Mouse (Mus musculus): Measurements from ENCODE around the gene Hes7. TPM values are rescaled to one million over a fixed set of nuclear protein-coding genes. Genes with fewer than 3 reads are reported as not detected.
A peak's percentile ranks its signal among the peaks of the same experiment; 100 is the strongest.

The Hes7 gene
- polyA plus RNA-seq, 1 experiment from 2014 or later: 0.44 TPM

DNA sequence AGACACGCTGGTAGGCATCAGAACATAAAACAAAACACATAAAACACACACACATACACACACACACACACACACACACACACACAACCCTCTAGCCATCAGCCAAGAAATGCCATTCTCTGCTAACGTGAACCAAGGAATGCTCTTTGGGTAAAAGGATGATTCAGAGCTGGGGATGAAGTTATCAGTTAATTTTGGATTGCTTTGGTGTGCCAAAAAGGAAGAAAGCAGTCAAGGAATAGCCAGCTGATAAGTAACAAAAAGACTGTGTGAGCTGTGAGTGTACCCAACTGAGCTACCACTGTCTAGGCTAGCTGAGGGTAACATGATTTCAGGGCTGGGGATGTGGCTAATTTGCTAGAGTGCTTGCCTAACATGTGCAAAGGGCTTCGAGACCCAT lies 6.2 kb upstream of the Hes7 start:
- no peak overlapping the region for H3K9ac ChIP-seq
- peaks cover 18% of the 10 kb centered on the region for H3K4me1 ChIP-seq
- H3K36me3 ChIP-seq: peaks cover 7% of the 10 kb centered on the region
- no peak for ATAC-seq (ENCODE audit: insufficient number of reproducible peaks, insufficient read depth, low FRiP score, low TSS enrichment, low read depth)
- WGBS: 67% methylated on average over 3 of the region's 3 CpGs
- H3K9me3 ChIP-seq: no peaks in the 10 kb centered on the region
- no peak overlapping the region for H3K4me3 ChIP-seq
- peaks cover 16% of the 10 kb centered on the region for H3K27me3 ChIP-seq
- no peak overlapping the region for H3K4me2 ChIP-seq
- no peak overlapping the region for H3K27ac ChIP-seq

DNA sequence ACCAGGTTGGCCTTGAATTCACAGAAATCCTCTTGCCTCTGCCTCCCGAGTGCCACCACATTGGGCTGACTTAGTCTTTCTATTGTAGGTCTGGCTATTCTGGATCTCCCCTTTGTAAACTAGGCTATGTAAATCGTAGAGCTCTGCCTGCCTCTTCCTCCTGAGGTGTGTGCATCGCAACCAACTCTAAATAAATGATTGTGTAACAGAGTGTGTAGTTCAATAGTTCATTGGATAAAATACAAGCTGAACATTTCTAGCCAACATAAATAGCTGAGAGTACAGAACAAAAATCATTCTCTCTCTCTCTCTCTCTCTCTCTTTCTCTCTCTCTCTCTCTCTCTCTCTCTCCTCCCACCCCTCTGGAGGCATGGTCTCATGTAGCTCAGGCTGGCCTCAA lies 5.6 kb upstream of the Hes7 start:
- WGBS: 84% methylated on average over 3 of the region's 3 CpGs
- Histone ChIP-seq H3K4me1 (peaks cover 20% of the 10 kb centered on the region), H3K9me3 (no peaks in the 10 kb centered on the region), H3K4me3 (no peak overlapping the region), H3K36me3 (peaks cover under 1% of the 10 kb centered on the region), H3K27ac (no peak overlapping the region), H3K27me3 (peaks cover 16% of the 10 kb centered on the region), H3K4me2 (no peak overlapping the region), H3K9ac (no peak overlapping the region)
- ATAC-seq (ENCODE audit: insufficient number of reproducible peaks, insufficient read depth, low FRiP score, low TSS enrichment, low read depth): no peak

DNA sequence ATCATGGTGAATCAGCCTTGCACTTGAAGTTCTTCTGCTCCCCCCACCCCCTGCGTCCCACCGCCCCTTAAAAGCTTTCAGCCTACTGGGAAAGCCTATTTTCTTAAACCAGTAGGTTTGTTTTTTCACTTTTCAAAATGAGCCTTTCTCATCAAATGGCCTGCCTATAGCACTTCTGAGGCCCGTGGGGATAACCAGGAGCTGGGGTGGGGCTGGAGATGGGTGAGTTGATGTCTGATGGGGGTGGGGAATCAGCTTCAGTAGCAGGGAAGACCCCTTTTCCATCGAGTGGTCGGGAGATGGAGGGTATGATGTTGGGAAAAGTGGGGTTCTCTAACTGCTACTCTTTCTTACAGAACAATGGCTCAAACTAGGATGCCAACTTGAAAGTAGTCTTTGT lies 3.4 kb upstream of the Hes7 start:
- WGBS: 54% methylated on average over 5 of the region's 5 CpGs
- H3K4me3 ChIP-seq: peak overlapping the region; percentile 84; the same call in 1 of the 2 replicates

DNA sequence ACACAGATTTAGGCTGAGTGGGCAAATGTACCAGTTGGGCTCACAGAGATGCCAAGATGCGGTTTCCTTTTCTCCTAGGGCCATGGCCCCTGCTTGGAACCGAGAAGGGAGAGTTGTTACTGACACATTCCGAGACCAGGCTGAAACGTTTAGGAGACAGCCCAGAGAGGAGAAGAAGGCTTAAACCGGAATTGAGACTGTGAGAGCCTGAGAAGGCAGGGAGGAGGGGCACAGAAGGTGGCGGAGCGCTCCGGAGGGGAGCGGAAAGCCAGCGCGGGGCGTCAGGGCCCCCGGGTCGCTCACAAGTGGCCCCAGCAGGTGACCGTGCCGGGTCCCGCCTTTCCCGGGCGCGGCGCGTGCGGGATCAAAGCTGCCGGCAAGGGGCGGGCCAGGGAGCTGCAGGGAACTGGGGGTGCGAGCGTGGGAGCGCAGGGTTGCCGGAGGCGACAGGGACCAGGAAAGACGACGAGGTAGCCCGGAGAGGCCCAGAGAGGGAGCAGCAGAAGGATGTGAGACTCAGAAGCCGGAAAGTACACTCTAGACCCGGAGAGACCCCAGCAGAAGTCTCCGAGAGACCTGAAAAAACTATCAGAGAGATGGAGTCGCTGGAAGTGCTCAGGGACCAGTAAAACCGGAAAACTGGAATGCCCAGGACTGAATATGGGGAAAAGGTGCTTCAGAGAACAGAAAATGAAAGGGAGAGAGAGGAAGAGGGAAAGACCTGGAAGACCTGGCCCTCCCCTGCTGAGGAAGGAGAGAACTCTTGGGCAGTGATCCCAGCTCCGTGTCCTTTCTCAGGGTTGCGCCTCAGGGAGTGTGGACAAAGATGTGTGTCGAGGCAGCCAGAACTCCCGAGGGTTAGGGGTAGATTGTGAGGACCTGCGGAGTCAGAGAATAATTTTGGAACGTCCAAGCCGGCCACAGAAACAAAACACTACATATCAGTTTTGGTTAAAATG lies 2.2 kb upstream of the Hes7 start:
- Histone ChIP-seq H3K4me3 (peak overlapping the region; percentile 84), H3K9me3 (no peaks in the 10 kb centered on the region), H3K27ac (peak overlapping the region; percentile 79), H3K9ac (peak overlapping the region; percentile 82), H3K4me2 (peak overlapping the region; percentile 97), H3K27me3 (peaks cover 28% of the 10 kb centered on the region), H3K4me1 (peaks cover 33% of the 10 kb centered on the region), H3K36me3 (no peaks in the 10 kb centered on the region)
- ATAC-seq (ENCODE audit: insufficient number of reproducible peaks, insufficient read depth, low FRiP score, low TSS enrichment, low read depth): no peak
- under 1% methylated on average over 45 of the region's 45 CpGs for WGBS

More for the DNA sequence above, 3.4 kb upstream of the Hes7 start:
- Histone ChIP-seq H3K4me1 (peaks cover 32% of the 10 kb centered on the region), H3K9me3 (no peaks in the 10 kb centered on the region), H3K36me3 (no peaks in the 10 kb centered on the region), H3K27ac (no peak overlapping the region), H3K4me2 (peak overlapping the region; percentile 97), H3K27me3 (peaks cover 32% of the 10 kb centered on the region), H3K9ac (no peak overlapping the region)
- ATAC-seq (ENCODE audit: insufficient number of reproducible peaks, insufficient read depth, low FRiP score, low TSS enrichment, low read depth): no peak

DNA sequence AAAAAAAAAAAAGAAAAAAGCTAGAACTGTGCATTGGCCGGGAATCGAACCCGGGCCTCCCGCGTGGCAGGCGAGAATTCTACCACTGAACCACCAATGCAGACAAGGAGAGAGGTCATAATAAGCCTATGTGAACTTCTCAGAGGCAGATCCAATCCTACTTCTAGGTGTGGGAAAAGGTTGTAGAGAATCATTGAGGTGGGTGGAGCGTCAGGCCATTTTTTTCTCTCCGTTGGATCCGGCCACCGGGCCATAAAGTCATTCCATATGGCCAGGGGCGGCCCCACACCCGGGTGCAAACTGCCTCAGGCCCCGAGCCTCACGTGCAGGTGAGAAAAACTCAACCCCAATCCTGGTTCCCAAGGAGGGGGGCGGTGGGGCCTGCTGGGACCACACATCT lies 1.4 kb upstream of the Hes7 start:
- peak; percentile 22; the same call in 1 of the 2 replicates for ATAC-seq (ENCODE audit: insufficient number of reproducible peaks, insufficient read depth, low FRiP score, low TSS enrichment, low read depth)
- WGBS: under 1% methylated on average over 15 of the region's 15 CpGs
- peaks cover 22% of the 10 kb centered on the region; the same call in 1 of the 2 replicates for H3K27me3 ChIP-seq
- peaks cover 35% of the 10 kb centered on the region for H3K4me1 ChIP-seq
- no peaks in the 10 kb centered on the region for H3K9me3 ChIP-seq
- H3K9ac ChIP-seq: peak overlapping the region; percentile 49; the same call in 1 of the 2 replicates
- peak overlapping the region; percentile 22; the same call in 1 of the 2 replicates for H3K27ac ChIP-seq
- H3K4me2 ChIP-seq: peak overlapping the region; percentile 97
- peak overlapping the region; percentile 84 for H3K4me3 ChIP-seq
- H3K36me3 ChIP-seq: no peaks in the 10 kb centered on the region

DNA sequence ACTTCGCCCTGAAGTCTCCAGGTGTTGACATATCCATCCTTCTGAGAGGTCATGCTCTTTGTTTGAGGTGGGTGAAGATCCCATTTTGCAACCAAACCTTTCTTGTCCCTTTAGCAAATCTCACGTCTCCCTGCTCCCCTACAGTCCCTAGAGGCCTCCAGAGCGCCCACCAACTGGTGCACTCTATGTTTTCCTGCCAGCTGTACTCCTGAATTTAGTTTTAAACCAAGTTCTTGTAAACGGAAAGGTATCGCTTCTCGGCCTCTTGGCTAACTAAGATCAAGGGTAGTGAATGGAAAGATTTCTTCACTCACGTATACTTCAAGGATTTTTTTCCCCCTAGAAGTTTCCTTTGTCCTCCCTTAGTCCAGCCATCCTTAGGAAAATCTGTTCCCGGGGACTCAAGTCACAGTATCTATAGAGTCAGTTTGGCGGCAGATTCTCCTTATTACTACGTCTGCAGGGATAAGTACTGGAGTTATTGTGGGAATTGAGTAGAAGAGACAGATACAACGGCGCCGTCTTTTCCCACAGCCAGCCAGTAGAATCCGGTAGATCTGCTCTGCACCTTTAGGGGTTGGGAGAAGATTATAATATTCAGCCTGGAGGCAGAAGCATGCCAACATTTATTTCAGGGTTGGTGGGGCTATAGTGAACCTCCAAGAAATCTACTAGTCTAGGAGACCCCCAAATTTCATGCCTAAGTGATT lies 603 bp upstream of the Hes7 start:
- Histone ChIP-seq H3K36me3 (no peaks in the 10 kb centered on the region), H3K4me3 (peak overlapping the region; percentile 85), H3K27ac (no peak overlapping the region), H3K9me3 (no peaks in the 10 kb centered on the region), H3K9ac (no peak overlapping the region), H3K4me1 (peaks cover 35% of the 10 kb centered on the region), H3K27me3 (peaks cover 22% of the 10 kb centered on the region; the same call in 1 of the 2 replicates), H3K4me2 (peak overlapping the region; percentile 97)
- WGBS: 33% methylated on average over 14 of the region's 14 CpGs
- ATAC-seq (ENCODE audit: insufficient number of reproducible peaks, insufficient read depth, low FRiP score, low TSS enrichment, low read depth): no peak

DNA sequence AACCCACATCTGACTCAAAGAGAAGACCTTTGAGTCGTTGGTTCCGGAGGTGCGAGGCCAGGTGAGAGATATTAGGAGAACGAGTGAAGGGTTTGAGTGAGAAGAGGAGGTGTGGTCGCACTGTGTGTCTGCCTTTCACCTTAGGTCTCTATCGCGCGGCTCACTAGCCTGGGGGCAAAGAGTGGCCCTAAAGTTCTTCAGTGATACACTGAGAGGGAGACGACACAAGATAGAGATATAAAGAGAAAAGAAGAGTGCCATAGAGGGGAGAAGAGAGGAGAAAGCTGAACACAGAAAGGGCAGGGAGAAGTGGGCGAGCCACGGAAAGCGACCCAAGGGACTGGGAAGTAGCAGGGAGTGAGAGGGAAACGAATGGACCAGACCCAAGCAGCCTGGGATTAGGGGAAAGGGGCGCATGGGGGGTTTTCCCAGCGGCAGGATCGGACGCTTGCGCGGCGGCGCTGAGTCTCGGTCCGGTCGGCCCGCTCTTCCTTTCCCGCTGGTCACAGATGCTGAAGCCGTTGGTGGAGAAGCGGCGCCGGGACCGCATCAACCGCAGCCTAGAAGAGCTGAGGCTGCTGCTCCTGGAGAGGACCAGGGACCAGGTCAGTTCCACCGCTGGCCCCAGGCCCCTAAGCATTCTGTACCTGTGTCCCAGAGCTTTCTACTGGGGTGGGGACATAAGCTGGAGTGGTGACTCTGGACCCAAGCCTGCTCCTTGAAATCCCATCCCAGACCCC lies 967 bp downstream of the Hes7 start:
- under 1% methylated on average over 33 of the region's 33 CpGs for whole genome bisulfite sequencing
- Histone ChIP-seq H3K4me1 (peaks cover 41% of the 10 kb centered on the region), H3K9ac (peak overlapping the region; percentile 84), H3K9me3 (no peaks in the 10 kb centered on the region), H3K4me2 (peak overlapping the region; percentile 97), H3K4me3 (peak overlapping the region; percentile 85), H3K27ac (no peak overlapping the region), H3K27me3 (peaks cover 16% of the 10 kb centered on the region; the same call in 1 of the 2 replicates), H3K36me3 (no peaks in the 10 kb centered on the region)
- no peak for ATAC-seq (ENCODE audit: insufficient number of reproducible peaks, insufficient read depth, low FRiP score, low TSS enrichment, low read depth)

DNA sequence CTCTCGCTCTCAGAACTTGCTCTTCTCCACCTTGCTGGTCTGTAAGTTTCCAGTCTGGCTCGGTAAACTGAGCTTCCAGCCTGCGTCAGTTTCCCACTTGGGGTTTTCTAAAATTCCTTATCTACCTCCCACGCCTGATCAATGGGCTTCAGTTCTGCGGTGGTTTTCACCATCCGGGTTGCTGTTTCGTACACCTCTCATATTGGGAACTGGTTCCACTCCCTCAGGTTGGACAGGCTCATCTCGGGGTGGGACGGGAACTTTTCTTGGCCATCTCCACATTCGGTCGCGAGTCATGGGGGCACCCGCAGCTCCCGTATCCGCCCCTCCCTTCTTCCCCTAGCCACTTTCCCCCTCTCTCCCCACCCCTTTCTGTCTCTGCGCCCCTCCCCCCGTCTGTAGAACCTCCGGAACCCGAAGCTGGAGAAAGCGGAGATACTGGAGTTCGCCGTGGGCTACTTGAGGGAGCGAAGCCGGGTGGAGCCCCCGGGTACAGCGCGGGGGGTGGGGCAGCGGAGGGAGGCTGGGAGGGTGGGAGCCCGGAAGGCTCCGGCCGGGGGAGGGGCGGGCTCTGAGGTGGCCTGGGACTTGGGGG lies 1.6 kb downstream of the Hes7 start:
- peak overlapping the region; percentile 84 for H3K9ac ChIP-seq
- peak overlapping the region; percentile 85 for H3K4me3 ChIP-seq
- under 1% methylated on average over 32 of the region's 32 CpGs for WGBS
- peak overlapping the region; percentile 88 for H3K27ac ChIP-seq
- H3K4me1 ChIP-seq: peaks cover 47% of the 10 kb centered on the region
- H3K9me3 ChIP-seq: no peaks in the 10 kb centered on the region
- H3K4me2 ChIP-seq: peak overlapping the region; percentile 97
- peaks cover 16% of the 10 kb centered on the region; the same call in 1 of the 2 replicates for H3K27me3 ChIP-seq
- ATAC-seq (ENCODE audit: insufficient number of reproducible peaks, insufficient read depth, low FRiP score, low TSS enrichment, low read depth): no peak
- no peaks in the 10 kb centered on the region for H3K36me3 ChIP-seq

DNA sequence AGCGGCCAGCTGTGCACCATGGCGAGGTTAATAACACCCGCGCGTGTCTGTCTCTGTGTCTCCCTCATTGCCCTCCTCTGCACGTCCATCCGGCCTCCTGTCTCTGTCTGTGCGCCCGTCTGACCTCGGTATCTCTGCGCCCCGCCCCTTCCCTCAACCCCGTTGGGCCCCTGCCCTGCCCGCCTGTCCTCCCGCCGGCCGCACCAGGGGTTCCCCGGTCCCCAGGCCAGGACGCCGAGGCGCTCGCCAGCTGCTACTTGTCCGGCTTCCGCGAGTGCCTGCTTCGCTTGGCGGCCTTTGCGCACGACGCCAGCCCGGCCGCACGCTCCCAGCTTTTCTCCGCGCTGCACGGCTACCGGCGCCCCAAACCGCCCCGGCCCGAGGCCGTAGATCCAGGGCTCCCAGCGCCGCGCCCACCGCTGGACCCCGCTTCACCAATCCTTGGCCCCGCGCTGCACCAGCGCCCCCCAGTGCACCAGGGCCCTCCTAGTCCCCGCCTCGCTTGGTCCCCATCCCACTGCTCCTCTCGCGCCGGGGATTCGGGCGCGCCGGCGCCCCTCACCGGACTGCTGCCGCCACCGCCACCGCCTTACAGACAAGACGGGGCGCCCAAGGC lies 2.2 kb downstream of the Hes7 start, which contains the start of gene 9130213A22Rik:
9130213A22Rik (minus strand) TSS at position 254 of the 616 bp plus-strand sequence.
- peaks cover 19% of the 10 kb centered on the region for H3K27me3 ChIP-seq
- no peaks in the 10 kb centered on the region for H3K36me3 ChIP-seq
- peak within 1 kb of the TSS; percentile 84 for H3K9ac ChIP-seq
- H3K4me2 ChIP-seq: peak within 1 kb of the TSS; percentile 97
- WGBS: under 1% methylated on average over 66 of the region's 66 CpGs
- peak; percentile 73 for ATAC-seq (ENCODE audit: insufficient number of reproducible peaks, insufficient read depth, low FRiP score, low TSS enrichment, low read depth)
- H3K9me3 ChIP-seq: no peaks in the 10 kb centered on the region
- H3K4me1 ChIP-seq: peaks cover 42% of the 10 kb centered on the region
- peak within 1 kb of the TSS; percentile 88 for H3K27ac ChIP-seq
- peak within 1 kb of the TSS; percentile 85 for H3K4me3 ChIP-seq

DNA sequence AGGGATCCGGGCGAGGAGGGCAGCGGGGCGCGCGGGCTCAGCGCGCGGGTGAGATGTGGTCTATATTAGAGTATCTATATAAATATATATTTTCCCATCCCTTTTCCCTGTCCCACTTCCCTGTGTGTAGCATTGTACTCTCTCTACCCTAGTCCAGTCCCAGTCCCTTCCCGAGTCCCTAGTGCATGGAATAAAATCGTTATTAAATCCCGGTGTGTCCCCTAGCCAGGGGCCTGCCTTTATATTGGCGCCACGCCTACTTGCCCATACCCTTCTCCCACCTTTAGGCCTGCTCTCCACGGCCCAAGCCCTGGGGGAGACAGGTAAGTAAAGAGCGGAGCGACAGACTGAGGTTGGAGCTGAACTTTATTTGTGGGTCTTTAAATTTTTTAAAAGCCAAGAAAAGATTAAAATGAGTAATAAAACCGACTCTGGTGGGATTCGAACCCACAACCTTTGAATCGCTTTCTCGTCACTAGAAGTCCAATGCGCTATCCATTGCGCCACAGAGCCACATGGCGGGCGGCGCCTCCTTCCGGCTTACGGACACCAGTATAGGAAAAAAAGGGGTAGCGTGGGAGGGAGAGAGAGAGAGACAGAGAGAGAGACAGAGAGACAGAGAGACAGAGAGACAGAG lies 3.0 kb downstream of the Hes7 start:
- ATAC-seq (ENCODE audit: insufficient number of reproducible peaks, insufficient read depth, low FRiP score, low TSS enrichment, low read depth): no peak; the same call in 1 of the 2 replicates
- peak overlapping the region; percentile 97 for H3K4me2 ChIP-seq
- peaks cover 39% of the 10 kb centered on the region for H3K4me1 ChIP-seq
- H3K36me3 ChIP-seq: no peaks in the 10 kb centered on the region
- H3K27ac ChIP-seq: peak overlapping the region; percentile 88
- H3K9ac ChIP-seq: peak overlapping the region; percentile 84
- peak overlapping the region; percentile 85 for H3K4me3 ChIP-seq
- 1% methylated on average over 29 of the region's 29 CpGs for WGBS
- peaks cover 20% of the 10 kb centered on the region for H3K27me3 ChIP-seq
- no peaks in the 10 kb centered on the region for H3K9me3 ChIP-seq

Measured in embryonic facial prominence, embryonic 13.5 days (tissue).